Mouse (Mus musculus) small intestine, adult 2 months (tissue): ENCODE measurements around the gene Ptges2. TPM values are rescaled to one million over a fixed set of nuclear protein-coding genes. Genes with fewer than 3 reads are reported as not detected.
A peak's percentile ranks its signal among the peaks of the same experiment; 100 is the strongest.

Source experiments
- H3K27ac ChIP-seq: fragments of 200-500 bp; 2 replicates; pipeline ENCODE4 v1.5.1; 2012; ENCODE audit warnings: low read depth, low read length, control low read depth, inconsistent platforms; ENCODE audit not compliant: insufficient read depth
- H3K27me3 ChIP-seq: fragments of 200-500 bp; 2 replicates; pipeline ENCODE4 v1.6.1; 2012; ENCODE audit warnings: mild to moderate bottlenecking, moderate library complexity, low read length, inconsistent platforms; ENCODE audit not compliant: control insufficient read depth, insufficient read depth
- H3K36me3 ChIP-seq: fragments of 200-500 bp; 2 replicates; pipeline ENCODE4 v1.6.1; 2012; ENCODE audit warnings: mild to moderate bottlenecking, low read length, control low read depth, inconsistent platforms; ENCODE audit not compliant: control insufficient read depth, insufficient read depth
- H3K4me1 ChIP-seq: fragments of 200-500 bp; 2 replicates; pipeline ENCODE4 v1.6.1; 2012; ENCODE audit warnings: low read length, inconsistent platforms, mixed read lengths; ENCODE audit not compliant: control insufficient read depth, insufficient read depth, insufficient read length
- H3K4me3 ChIP-seq: fragments of 200-500 bp; 2 replicates; pipeline ENCODE4 v1.5.1; 2012; ENCODE audit warnings: low read depth, mild to moderate bottlenecking, control low read depth, inconsistent platforms, low read length, moderate library complexity
- CTCF ChIP-seq: fragments of 200-500 bp; IDR thresholded peaks from 2 replicates; pipeline ENCODE4 v1.5.1; 2012; ENCODE audit warnings: low read depth, mild to moderate bottlenecking, control low read depth, inconsistent platforms, low read length, moderate library complexity, mixed read lengths; ENCODE audit not compliant: insufficient replicate concordance, insufficient read length; ENCODE audit errors: extremely low read depth
- POLR2A ChIP-seq: fragments of 200-500 bp; IDR thresholded peaks from 2 replicates; pipeline ENCODE4 v1.6.1; 2012; ENCODE audit warnings: low read depth, mild to moderate bottlenecking, control low read depth, inconsistent platforms, low read length, moderate library complexity
- WGBS: fragments of 180-500 bp; shearing (Covaris S2); methylation state at CpG from one replicate; pipeline ENCODE4 v1.1.7; 2018; 5-methylcytosine and 5-hydroxymethylcytosine counted together
- polyA plus RNA-seq: library from polyadenylated mRNA; depleted of rRNA; stranded (reverse); fragments of >200 nt; gene quantifications from 2 replicates; pipeline ENCODE4 v1.2.3, GENCODE M21; 2012

Ptges2 gene
- polyA plus RNA-seq, 1 experiment = 32.6 TPM

DNA sequence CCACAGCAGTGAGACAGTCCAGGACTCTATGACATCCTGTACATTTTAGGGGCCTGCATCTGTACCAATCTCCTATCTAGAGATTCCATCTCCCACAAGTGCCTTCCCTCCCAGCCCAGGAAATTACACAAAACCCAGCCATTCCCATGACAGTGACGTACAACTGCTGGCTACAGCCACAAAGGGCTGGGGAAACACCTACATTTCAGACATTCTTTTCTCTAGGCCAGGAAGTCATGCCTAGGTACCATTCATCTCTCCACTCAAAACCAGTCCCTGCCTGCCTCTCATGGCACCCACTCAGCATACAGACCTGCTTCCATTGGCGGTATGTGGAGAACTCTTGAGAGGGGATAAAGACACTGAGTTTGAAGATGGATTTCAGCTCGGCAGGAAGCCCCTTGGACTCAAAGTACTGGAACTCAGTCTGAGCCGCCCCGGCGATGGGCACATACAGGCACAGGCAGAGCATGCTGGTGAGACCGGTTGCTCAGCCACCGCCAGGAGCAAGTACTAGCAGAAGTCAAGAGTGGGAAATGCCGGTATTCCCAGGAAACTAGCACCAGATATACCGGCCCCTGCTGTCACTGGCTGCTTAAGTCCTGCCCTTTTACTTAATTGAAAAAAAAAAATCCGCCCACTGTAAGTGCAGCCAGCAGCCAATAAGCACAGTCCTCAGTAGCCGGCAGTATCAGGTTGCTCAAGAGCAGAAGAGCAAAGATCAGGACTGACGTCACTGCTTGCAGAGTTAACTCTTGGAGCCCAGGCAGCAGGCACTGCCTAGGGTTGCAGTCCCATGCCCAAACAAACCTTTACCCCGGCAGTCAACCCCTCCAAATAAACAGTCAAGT lies 28.0 kb downstream of the Ptges2 start:
- no peaks in the 10 kb centered on the region for H3K27me3 ChIP-seq
- no peak for TF ChIP-seq CTCF
- peak; percentile 69; the same call in 1 of the 2 replicates for TF ChIP-seq POLR2A
- peak overlapping the region; percentile 92 for H3K27ac ChIP-seq
- 7% methylated on average over 14 of the region's 14 CpGs for WGBS
- peaks cover 23% of the 10 kb centered on the region for H3K36me3 ChIP-seq
- peaks cover 42% of the 10 kb centered on the region for H3K4me1 ChIP-seq
- peak overlapping the region; percentile 72 for H3K4me3 ChIP-seq

DNA sequence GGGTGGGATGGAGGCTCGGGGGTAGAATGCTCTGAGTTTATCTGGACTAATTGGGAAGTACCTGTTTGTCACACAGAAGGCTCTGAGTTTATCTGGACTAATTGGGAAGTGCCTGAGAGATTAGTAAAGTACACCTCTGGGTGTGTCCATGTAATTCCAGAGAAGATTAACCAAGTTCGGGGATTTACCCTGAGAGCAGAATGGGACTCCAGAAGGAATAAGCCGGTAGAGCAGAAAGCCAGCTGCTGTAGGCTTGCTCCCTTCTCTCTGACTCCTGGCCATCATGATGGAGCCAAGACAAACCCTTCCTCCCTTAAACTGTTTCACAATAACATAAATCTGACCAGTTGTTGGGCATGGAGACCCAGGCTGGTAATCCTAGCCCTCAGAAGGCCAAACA lies 29.1 kb downstream of the Ptges2 start:
- Histone ChIP-seq H3K27me3 (no peaks in the 10 kb centered on the region), H3K27ac (peak overlapping the region; percentile 85), H3K4me3 (no peak overlapping the region), H3K4me1 (peaks cover 49% of the 10 kb centered on the region), H3K36me3 (peaks cover 12% of the 10 kb centered on the region)
- TF ChIP-seq CTCF = no peak
- TF ChIP-seq POLR2A = no peak
- 18% methylated on average over 3 of the region's 3 CpGs for WGBS

- H3K4me1 ChIP-seq = peaks cover 54% of the 10 kb centered on the region
- H3K27ac ChIP-seq = peak overlapping the region; percentile 24; the same call in 1 of the 2 replicates
- WGBS = 59% methylated on average over 5 of the region's 5 CpGs
- peaks cover 5% of the 10 kb centered on the region for H3K36me3 ChIP-seq
- TF ChIP-seq CTCF (no peak), POLR2A (no peak)
- no peaks in the 10 kb centered on the region for H3K27me3 ChIP-seq
- no peak overlapping the region for H3K4me3 ChIP-seq
Observed at GRCm38 (mm10) chr2:32425568-32425967, 29.9 kb downstream of the Ptges2 start.

GRCm38 (mm10) chr2:32426141-32426540 lies 30.4 kb downstream of the Ptges2 start:
- H3K4me1 ChIP-seq = peaks cover 56% of the 10 kb centered on the region
- no peaks in the 10 kb centered on the region; the same call in none of the 2 replicates for H3K36me3 ChIP-seq
- 85% methylated on average over 1 of the region's 1 CpGs for WGBS
- no peak overlapping the region for H3K27ac ChIP-seq
- H3K4me3 ChIP-seq = no peak overlapping the region
- H3K27me3 ChIP-seq = no peaks in the 10 kb centered on the region
- TF ChIP-seq POLR2A (no peak), CTCF (no peak)

GRCm38 (mm10) chr2:32427720-32428119 lies 32.0 kb downstream of the Ptges2 start:
- no peak for TF ChIP-seq POLR2A
- no peak for TF ChIP-seq CTCF
- Histone ChIP-seq H3K36me3 (no peaks in the 10 kb centered on the region; the same call in none of the 2 replicates), H3K4me3 (no peak overlapping the region), H3K27me3 (no peaks in the 10 kb centered on the region), H3K27ac (peak overlapping the region; percentile 19; the same call in 1 of the 2 replicates), H3K4me1 (peaks cover 49% of the 10 kb centered on the region)
- 45% methylated on average over 5 of the region's 5 CpGs for WGBS

DNA sequence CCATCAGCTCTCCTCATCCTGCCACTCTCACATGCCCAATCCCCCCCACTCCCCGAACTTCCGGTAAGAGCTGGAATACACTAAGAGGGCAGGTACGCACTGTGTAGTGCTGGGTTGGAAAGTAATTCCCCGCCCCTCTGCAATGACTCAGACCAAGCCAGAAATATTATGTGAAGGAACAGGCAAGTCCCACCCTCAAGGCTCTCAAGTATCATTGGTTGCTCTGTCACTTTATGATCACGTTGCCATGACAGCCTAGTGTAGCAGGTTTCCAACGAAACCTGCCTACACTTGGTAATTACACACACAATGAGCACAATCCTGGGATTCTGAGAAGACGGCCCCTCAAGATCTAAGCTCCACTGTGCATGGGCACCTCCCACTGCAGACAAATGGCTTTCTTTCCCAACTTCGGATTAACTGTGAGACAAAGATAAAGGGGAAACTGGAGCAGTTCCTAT lies 32.6 kb downstream of the Ptges2 start:
- 13% methylated on average over 8 of the region's 8 CpGs for WGBS
- H3K27ac ChIP-seq = peak overlapping the region; percentile 40
- no peak for TF ChIP-seq POLR2A
- no peak for TF ChIP-seq CTCF
- no peaks in the 10 kb centered on the region; the same call in none of the 2 replicates for H3K36me3 ChIP-seq
- no peaks in the 10 kb centered on the region for H3K27me3 ChIP-seq
- H3K4me1 ChIP-seq = peaks cover 47% of the 10 kb centered on the region
- no peak overlapping the region for H3K4me3 ChIP-seq

DNA sequence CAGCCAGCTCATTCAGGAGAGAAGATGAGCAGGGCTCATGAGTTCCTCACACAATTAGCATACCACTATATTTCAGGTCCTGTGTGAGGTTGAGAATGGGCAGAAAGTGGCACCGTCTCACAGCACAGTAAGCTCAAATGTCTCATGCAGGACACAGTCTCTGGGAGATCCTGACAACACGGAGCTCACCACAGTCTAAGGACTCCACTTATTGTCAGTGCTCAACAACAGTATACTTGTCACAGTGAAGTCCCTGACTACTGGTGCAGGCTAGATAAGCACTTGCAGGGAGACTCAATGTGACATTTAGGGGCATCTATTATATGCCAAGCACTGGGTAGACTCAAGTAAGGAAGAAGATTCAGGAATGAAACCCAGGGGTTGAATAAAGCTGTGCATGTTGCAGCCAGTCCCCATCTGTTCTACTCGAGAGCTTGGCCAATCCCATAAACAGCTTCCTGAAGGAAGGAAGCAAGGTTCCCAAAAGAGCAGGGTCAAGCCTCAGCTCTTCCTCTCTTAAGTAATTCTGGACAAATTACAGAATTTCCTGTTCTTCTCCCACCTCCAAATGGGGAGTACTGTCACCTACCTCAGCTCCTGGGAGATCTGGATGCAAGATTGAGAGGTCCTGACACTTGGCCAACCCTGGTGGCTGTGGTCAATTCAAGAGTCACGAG lies 33.7 kb downstream of the Ptges2 start:
- TF ChIP-seq POLR2A = no peak
- no peak for TF ChIP-seq CTCF
- Histone ChIP-seq H3K4me1 (peaks cover 41% of the 10 kb centered on the region), H3K27ac (no peak overlapping the region; the same call in 1 of the 2 replicates), H3K4me3 (no peak overlapping the region), H3K27me3 (no peaks in the 10 kb centered on the region), H3K36me3 (peaks cover 1% of the 10 kb centered on the region)
- 36% methylated on average over 4 of the region's 4 CpGs for WGBS
